Mouse (Mus musculus): ENCODE results near the gene Tnks2.

The Tnks2 gene

GRCm38 (mm10) chr19:36932613-36933012 is 98.6 kb downstream of the Tnks2 start:
- in situ Hi-C loops (cut with MboI), result no loop called here

GRCm38 (mm10) chr19:36936285-36936684 is 102.3 kb downstream of the Tnks2 start:
- in situ Hi-C loops (cut with MboI), result no loop called here

- in situ Hi-C loops (cut with MboI), result no loop called here
These were observed 104.0 kb downstream of the Tnks2 start for GRCm38 (mm10) chr19:36938008-36938407.

- in situ Hi-C loops (cut with MboI), result no loop called here
These were observed 106.0 kb downstream of the Tnks2 start for GRCm38 (mm10) chr19:36940064-36940463.
